Mouse (Mus musculus): ENCODE data around the gene Asb14.

- TF ChIP-seq GATA1 (IDR thresholded peaks at IDR 0.05; ENCODE audit: borderline replicate concordance, low read length) (no peak), FLI1 (IDR thresholded peaks at IDR 0.05; ENCODE audit: low read length) (no peak)
Observed at GRCm38 (mm10) chr14:26881700-26882099, 12.7 kb upstream of the Asb14 start.
